ENCODE assay signal across 11 mouse cellular contexts in genomic region chr11:52433076-52433796, GRCm38 (mm10). TPM values are rescaled to one million over a fixed set of nuclear protein-coding genes. Genes with fewer than 3 reads are reported as not detected.
DNase-seq lines count a peak whose midpoint lies in the region; ATAC-seq lines count a peak whose summit lies in the region.
"Had no signal": no experiment of that assay in that cellular context is flagged by ENCODE, and none has a peak within 500 bp of the region (broad histone marks: within the 10 kb centered on the region; RNA-seq: fewer than 3 reads in every experiment).

No protein-coding gene starts in this region.

- H3K4me2 ChIP-seq in kidney, embryonic 16.5 days (replicated peaks; ENCODE audit: low read depth, low read length), result no peak overlapping the region
- H3K4me2 ChIP-seq: liver, embryonic 11.5 days had no signal

- H3K9ac ChIP-seq in kidney, embryonic 16.5 days (replicated peaks; ENCODE audit: low read length), result no peak overlapping the region

- H3K4me1 ChIP-seq in kidney, embryonic 16.5 days (ENCODE audit: insufficient read depth, low read length), result peaks cover 5% of the 10 kb centered on the region; the same call in 1 of the 2 replicates

- DNase-seq in kidney, postnatal 14 days, result peak; percentile 34
- DNase-seq in MN1 (ENCODE audit: low spot score) (peak; percentile 24), liver (no peak)
- peak; percentile 38 to 43 for DNase-seq in adrenal gland, adult 18-20 months (ENCODE audit: low spot score in 2 of 2)
- peak; percentile 36 for DNase-seq in lung, postnatal 25 days (ENCODE audit: low spot score)
- DNase-seq: heart, adult 11 months had no signal

- no peaks in the 10 kb centered on the region for H3K36me3 ChIP-seq in kidney, embryonic 16.5 days (ENCODE audit: insufficient read depth, low read length)
- H3K36me3 ChIP-seq: forebrain, embryonic 10.5 days; midbrain, embryonic 10.5 days had no signal

- ATAC-seq in kidney, embryonic 16.5 days (ENCODE audit: low FRiP score, low TSS enrichment), result no peak
- ATAC-seq in erythroblast, adult 5-6 weeks (replicated peaks; ENCODE audit: low FRiP score, poor library complexity, severe bottlenecking), result no peak

- H3K27ac ChIP-seq in kidney, embryonic 16.5 days (ENCODE audit: low read length), result no peak overlapping the region
- H3K27ac ChIP-seq: forebrain, embryonic 10.5 days; midbrain, embryonic 10.5 days had no signal

- 0 out of 2 replicates have a peak, but pooled peaks cover 5% of the 10 kb centered on the region for H3K9me3 ChIP-seq in kidney, embryonic 16.5 days (ENCODE audit: low read length)
- H3K9me3 ChIP-seq: forebrain, embryonic 10.5 days; midbrain, embryonic 10.5 days had no signal

- H3K27me3 ChIP-seq in kidney, embryonic 16.5 days (ENCODE audit: insufficient read depth, low read length), result peaks cover 8% of the 10 kb centered on the region; the same call in 1 of the 2 replicates

- no peak overlapping the region for H3K4me3 ChIP-seq in kidney, embryonic 16.5 days (ENCODE audit: low read length)
- H3K4me3 ChIP-seq: forebrain, embryonic 10.5 days; midbrain, embryonic 10.5 days had no signal

- WGBS in kidney, embryonic 16.5 days, result 80% methylated on average over 8 of the region's 8 CpGs

RNA-seq across cellular contexts. Expression of gene 9530068E07Rik, which starts 37.0 kb away (rescaled TPM):
- polyA plus RNA-seq in kidney, embryonic 16.5 days (2015; fragmentation: Nextera tagmentation; extraction: Ambion mirVana), result 251 and 263 TPM in 2 replicates
- total RNA-seq in adrenal gland, adult 18-20 months (2021), result 100 to 1,000 TPM; 124 to 164 TPM
- 30.6 and 35.1 TPM in 2 replicates for total RNA-seq in erythroblast, adult 5-6 weeks (2015; ENCODE audit: low replicate concordance)
- 22.2 and 24.3 TPM in 2 replicates for total RNA-seq in erythroblast, adult 5-6 weeks (2017; ENCODE audit: low replicate concordance)
